Mouse (Mus musculus): ENCODE measurements around the gene Hspb7.

The Hspb7 gene

DNA sequence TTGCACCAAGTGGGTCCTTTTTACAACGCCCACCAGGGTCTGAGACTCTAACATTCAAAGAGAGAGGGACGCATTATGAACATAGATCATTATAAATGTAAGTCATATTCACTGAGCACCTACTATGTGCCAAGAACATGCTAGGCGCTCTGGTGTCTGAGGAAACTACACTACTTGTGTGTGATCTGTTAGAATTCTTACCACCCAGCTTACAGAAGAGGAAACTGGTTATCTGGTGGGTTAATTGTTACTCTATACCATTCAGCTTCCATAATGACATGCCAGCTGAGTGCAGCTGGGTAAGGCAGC is 15.3 kb upstream of the Hspb7 start:
- TF ChIP-seq GATA4 (IDR thresholded peaks at IDR 0.05; ENCODE audit: insufficient replicate concordance, low read length): no peak

DNA sequence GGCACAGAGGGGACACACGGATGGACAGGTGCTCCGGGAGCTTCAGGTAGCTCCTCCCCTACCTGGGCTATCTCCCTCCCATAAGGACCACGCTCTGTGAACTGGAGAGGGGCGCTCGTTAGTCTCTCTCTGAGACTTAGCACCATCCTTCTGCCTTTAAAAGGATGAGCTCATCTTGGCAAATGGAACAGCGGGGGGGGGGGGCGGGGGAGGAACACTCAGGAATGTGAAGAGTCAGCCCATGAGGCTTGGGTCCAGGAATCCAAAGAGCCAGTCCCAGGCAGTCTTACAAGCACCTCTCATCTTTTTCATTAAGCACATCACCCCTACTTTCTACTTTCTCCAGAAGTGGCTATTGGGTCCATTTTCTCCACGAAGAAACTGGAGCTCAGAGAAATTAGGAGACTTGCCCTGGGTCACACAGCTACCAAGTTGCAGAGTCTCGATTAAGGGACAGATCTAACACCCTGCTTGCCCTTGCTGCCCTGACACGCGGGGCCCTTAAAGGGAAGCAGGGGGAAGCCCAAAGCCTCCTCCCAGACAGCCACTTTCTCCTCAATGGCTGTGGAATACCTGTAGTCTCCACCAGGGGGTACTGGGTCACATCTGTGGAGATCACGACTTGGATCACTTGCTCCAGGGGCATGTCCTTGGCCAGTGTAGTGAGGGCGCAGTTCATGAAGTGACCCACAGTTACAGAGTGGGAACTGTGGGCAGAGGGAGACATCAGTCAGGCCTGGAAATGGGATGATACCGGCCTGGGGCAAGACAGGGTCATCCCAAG is 13.9 kb upstream of the Hspb7 start:
- TF ChIP-seq GATA4 (IDR thresholded peaks at IDR 0.05; ENCODE audit: insufficient replicate concordance, low read length): no peak

DNA sequence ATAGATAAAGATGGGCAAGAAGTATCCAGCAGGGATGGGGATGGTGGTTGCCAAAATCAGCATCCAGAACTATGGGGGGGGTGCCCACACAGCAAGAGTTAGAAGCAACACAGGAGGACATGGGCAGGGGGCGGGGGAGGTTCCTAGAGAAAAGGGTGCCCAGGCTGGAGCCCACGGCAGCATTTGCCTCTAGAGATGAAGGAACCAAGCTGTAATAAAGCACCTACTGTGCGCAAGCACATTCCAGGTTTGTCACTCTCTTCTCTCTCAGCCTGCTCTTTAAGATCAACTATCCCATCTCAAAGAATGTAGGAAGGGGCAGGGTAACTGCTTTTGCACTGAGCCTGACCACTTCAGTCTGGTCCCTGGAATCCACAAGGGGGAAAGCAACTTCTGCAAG is 12.0 kb upstream of the Hspb7 start:
- TF ChIP-seq GATA4 (IDR thresholded peaks at IDR 0.05; ENCODE audit: insufficient replicate concordance, low read length): no peak

DNA sequence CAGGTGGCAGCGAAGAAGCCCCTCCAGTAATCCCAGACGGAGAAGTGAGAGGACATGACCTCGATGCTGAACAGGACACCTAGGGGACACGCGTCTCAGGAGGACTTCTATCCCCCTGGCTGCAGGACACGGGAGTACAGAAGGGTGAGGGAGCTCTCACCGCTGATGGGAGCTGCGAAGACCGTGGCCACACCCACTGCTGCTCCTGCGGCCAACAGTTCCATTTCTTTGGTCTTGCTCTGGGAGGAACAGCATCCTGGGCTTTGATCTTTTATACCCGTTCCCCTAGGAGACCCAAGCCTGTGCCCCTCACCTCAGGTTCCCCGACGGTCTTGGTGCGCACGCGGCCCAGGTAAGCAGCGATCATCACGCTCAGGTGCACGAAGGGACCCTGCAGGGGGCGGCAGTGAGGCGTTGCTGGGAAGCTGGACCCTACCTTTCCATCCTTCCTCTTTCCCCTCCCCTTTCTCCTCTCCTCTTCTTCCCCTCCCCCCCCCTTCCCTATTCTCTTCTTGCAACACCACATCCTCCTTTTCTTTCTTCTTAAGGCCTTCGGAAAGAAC is 9.1 kb upstream of the Hspb7 start:
- TF ChIP-seq GATA4 (IDR thresholded peaks at IDR 0.05; ENCODE audit: insufficient replicate concordance, low read length): no peak

DNA sequence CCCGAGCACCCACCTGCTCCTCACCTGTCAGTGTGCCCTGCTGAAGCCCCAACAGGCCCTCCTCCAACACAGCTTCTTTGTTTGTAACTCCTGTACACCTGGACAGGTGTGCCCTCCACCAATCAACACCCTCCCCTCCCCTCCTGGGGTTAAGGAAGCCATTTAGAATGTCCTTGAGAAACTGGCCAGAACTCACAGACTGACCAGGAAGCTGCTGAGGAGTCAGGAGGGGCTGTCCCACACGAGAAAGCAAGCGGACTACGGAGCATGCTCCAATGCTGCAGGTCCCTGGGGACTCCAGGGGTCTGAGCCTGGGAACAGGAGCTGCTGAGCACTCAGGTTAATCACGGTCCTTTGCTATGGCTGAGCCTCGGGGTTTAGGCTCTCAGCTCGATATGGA is 4.7 kb upstream of the Hspb7 start, which contains the start of gene Clcnkb:
TSS of gene Clcnkb (minus strand) at position 91 of the 400 bp plus-strand sequence.
- no peak for TF ChIP-seq GATA4 (IDR thresholded peaks at IDR 0.05; ENCODE audit: insufficient replicate concordance, low read length)

DNA sequence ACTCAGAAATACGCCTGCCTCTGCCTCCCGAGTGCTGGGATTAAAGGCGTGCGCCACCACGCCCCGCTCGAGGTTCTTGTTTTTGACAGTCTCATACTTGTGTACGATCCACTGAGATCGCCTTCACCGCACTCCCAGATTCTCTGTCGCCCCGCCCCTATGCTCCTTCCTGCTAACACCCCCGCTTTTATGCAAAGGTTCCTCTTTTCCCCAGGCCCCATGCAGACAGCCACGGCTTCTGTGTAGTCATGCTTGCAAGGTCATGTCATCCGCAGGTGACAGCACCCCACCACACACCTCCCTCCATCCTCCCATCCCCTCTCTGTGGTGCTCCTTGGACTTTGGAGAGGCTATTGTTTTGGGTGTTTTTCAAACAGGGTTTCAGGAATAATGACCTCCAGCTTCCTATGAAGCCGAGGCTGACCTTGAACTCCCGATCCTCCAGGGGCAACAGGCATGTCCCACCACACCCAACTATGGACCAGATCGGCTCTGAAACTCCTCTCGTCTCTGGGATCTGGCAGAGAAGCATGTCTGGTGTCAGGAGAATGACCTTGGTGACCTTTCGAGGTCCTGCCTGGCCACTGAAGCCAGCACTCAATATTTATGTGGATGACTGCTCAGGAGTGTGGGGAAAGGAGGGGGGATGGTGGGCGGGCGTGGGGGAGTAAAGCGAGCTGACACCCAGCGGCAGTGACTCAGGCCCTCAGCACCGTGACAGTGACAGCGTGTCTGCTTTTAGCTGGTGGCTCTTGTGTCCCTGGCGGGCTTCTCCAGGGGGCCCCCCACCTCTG is 984 bp upstream of the Hspb7 start:
- no peak for TF ChIP-seq GATA4 (IDR thresholded peaks at IDR 0.05; ENCODE audit: insufficient replicate concordance, low read length)

DNA sequence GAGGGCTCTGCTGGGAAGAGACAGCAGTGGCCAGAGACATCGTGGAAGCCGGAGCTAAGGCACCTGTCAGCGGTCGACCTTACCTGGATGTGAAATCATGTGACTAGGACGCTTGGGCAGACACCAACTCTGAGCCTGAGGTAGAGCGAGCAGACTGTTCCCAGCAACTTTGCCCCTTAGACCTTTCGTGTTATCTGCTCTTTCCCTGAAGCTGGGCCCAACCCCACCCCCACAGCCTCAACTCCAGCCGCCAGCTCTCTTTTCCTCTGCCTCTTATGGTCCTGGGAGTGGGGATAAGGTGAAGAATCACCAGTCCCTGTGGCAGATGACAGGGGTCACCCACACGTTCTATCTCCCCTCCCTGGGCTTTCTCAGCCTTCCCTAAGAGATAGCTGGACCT is 307 bp downstream of the Hspb7 start:
- no peak for TF ChIP-seq GATA4 (IDR thresholded peaks at IDR 0.05; ENCODE audit: insufficient replicate concordance, low read length)

DNA sequence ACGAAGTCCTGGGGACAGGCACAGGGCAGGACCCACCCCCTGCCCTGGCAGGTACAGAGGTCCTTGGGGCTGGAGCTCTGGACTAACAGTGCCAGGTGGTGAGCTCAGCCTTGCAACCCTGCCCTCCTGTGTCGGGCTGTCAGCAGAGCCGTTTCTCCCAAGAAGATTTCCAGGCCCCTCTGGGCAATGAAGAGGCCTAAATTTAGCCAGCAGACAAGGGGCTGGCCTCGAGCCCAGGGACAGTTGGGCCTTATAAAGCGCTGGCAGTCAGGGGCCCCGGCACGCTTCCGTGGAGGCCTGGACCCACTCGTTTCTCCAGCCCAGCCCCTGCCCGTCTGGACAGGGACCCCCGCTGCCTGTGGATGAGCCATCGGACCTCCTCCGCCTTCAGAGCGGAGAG is 844 bp downstream of the Hspb7 start:
- TF ChIP-seq GATA4 (IDR thresholded peaks at IDR 0.05; ENCODE audit: insufficient replicate concordance, low read length): no peak

DNA sequence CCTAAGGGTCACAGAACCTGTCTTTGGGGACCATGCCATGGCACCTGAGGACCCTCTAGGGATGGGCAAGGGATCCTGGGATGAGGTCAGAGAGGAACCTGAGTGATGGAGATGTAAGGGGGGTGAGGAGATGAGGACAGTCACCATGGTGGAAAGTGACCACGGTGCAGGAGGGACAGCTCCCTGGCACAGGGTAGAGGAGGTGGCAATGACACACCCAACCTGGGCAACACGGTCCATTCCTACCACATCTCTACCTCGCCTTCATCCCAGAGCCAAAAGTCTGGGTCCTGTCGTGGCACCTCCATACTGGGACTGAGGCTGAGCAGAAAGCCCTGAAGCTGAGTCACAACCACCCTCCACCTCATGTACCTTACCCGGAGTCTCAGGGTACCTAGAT is 2.3 kb downstream of the Hspb7 start:
- TF ChIP-seq GATA4 (IDR thresholded peaks at IDR 0.05; ENCODE audit: insufficient replicate concordance, low read length): no peak

DNA sequence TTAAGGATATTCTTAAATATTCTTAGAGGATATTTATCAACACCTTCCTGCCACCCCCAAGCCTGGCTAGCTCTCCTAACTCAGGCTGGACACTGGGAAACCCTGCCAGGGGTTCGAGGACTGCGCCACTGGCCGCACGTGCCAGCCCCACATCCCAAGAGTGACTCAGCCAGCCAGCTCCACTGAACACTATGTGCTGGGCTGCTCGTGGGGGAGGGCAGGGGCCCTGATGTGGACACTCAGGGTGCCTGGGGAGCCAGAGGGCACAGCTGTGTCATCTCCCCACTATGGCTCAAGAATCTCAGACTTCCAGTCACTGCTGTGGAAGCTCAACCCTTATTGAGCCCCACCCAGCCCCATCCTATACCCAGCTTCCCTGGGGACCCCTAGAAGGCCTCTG is 2.7 kb downstream of the Hspb7 start:
- TF ChIP-seq GATA4 (IDR thresholded peaks at IDR 0.05; ENCODE audit: insufficient replicate concordance, low read length): no peak

DNA sequence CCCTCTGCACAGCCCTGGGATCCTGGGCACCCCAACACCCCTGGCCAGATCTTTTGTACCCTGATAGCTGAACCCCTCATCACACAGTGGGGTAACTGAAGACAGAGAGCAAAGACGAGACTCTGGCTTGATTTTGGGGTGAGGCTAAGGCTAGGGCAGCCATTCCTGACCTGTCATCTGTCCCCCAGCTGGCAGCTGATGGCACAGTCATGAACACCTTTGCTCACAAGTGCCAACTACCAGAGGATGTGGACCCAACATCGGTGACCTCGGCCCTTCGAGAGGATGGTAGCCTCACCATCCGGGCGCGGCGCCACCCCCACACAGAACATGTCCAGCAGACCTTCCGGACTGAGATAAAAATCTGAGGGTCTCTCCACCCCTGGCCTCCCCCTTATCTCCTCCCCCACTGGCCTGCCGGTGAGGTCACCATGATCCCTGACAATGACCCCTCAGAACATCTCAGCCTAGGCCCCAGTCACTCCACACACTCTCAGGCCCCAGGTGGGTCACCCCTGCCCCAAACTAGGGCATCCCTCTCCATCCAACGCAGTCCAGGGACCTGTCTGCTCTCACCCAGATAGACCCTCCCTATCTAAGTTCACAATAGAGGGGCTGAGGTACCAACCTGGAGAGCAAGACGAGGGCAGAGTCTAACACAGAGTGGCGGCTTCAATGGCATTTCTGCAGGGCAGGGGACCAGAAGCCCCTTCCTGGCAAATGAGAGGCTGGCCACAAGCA is 3.3 kb downstream of the Hspb7 start:
- no peak for TF ChIP-seq GATA4 (IDR thresholded peaks at IDR 0.05; ENCODE audit: insufficient replicate concordance, low read length)

DNA sequence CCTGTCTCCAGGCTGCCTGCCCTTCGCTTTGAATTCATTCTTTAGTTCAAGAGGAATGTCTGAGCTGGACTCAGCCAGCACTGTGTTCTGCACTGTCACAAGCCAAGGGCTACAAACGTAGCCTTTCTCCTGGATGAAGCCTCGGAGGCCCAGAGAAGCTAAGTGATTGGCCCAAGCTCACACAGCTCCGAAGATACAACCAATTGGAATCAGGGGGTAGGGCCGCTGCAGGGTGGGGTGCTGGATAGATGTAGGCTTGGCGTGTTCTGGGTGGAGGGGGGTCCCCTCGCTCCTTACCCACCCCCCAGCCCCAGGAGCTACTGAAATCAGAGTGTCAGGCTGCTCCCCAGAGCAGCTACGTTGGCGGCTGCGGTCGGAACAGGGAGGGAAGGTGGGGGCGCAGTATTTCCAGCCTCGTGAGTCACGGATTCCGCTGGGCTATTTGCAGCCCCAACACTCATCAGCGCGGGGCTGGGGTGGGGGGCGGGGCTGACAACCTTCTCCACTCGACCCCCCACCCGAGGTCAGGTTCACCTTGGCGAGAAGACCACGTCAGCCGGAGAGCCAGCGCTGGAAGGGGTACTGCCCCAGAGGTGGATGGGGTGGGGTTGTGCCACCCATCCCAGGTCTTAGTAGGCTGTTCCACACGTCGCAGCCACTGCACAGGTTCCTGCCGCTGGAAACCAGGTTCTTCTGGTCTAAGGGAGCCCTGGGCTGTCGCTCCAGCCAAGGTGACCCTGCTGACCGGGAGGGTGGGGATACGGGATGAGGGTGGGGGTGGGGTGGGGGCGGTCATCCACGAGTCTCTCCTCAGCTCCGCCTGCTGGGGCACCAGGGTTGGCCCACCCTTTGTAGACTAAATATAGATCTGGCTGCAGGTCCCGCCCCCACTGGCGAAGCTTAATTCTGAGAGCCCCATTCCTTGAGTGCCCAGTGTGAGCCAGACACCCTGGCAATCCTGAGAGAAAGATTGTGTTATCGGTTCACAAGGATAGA is 5.2 kb downstream of the Hspb7 start:
- TF ChIP-seq GATA4 (IDR thresholded peaks at IDR 0.05; ENCODE audit: insufficient replicate concordance, low read length): no peak

DNA sequence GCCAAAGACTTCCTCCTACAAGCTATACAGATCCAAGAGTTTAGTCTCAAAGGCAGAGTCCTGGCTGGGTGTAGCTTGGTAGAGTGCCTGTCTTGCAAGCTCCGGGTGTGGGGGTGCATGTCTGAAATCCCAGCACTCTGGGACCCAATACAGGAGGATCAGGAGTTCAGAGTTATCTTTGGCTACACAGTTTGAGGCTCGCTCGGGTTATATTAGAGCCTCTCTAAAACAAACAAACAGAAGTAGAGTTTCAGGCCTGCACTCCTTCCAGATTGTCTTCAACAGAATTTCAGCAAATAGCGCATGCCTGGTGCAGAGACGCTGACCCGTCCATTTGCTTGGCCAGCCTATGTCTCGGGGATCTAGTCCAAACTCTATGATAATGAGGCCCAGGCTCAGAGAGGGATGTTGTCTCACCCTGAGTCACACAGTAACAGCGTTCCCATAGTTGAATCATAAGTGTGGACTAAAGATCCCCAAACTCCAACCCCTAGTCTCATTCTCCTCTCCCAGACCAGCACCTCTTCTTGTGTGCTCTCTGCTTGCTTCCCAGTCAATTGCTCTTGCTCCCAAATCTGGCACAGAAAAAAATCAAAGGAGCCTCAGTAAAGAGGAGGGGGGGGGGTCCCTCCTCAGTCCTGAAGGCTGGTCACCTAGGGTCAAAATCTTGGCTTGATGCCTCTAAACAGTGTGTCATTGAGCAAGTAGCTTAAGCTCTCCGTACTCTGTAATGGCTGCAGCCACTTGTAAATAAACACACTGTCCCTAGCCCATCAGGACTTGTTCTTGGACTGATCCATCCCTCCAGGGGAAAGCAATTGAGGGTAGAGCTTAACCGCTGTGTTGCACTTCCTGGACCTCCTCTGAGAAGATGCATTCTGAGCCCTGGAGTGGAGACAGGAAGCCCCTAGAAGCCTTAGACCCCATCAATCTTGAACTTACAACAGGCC is 6.5 kb downstream of the Hspb7 start:
- no peak for TF ChIP-seq GATA4 (IDR thresholded peaks at IDR 0.05; ENCODE audit: insufficient replicate concordance, low read length)
